Mouse (Mus musculus) small intestine, adult 2 months (tissue): ENCODE measurements at regions not wholly inside any gene's neighbourhood (a gene's known extent, or its start where the extent isn't known, plus 50 kb on each side); places are given as distances from the start of the nearest gene placed in this dataset.

Experiments
- CTCF ChIP-seq: fragments of 200-500 bp; IDR thresholded peaks from 2 replicates; pipeline ENCODE4 v1.5.1; 2012; ENCODE audit warnings: low read depth, mild to moderate bottlenecking, control low read depth, inconsistent platforms, low read length, moderate library complexity, mixed read lengths; ENCODE audit not compliant: insufficient replicate concordance, insufficient read length; ENCODE audit errors: extremely low read depth
- POLR2A ChIP-seq: fragments of 200-500 bp; IDR thresholded peaks from 2 replicates; pipeline ENCODE4 v1.6.1; 2012; ENCODE audit warnings: low read depth, mild to moderate bottlenecking, control low read depth, inconsistent platforms, low read length, moderate library complexity

- TF ChIP-seq CTCF, result no peak
- no peak for TF ChIP-seq POLR2A
Observed at GRCm38 (mm10) chr9:113568849-113569248, 139.2 kb downstream of the Pdcd6ip start.
